Mouse (Mus musculus): ENCODE data around the gene Isl2. TPM values are rescaled to one million over a fixed set of nuclear protein-coding genes. Genes with fewer than 3 reads are reported as not detected.

Gene Isl2
- total and polyA plus RNA-seq, 3 experiments, result 0.47 to 0.56 (median 0.55) TPM

DNA sequence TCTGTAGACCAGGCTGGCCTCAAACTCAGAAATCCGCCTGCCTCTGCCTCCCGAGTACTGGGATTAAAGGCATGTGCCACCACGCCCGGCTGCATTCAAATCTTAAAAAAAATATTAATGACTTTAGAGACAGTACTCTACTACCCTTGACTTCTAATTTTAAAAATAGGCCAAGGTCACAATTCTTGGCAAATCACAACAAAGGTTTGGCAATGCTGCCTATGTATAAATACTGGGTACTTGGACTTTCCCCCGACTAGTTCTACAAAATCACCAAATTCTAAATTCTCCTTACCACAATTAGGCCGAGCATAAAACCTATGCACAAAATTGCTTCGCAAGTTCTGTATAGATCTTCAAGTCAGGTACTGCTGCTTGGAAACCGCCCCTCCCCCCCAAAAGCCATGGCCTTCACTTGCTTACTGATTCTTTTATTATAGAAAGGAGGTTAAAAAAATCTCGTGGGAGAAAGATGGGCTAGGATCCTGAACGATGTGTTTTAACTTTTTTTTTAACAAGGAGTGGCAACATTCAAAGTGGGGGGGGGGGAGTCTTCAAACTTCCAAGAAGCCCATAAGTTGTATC lies 27.7 kb upstream of the Isl2 start:
- in situ Hi-C loops (cut with MboI; ENCODE audit: low pct_ligation_motif_present, low pct_unique_long_range_greater_than_20kb, low sequenced_read_pairs), result no loop called here

DNA sequence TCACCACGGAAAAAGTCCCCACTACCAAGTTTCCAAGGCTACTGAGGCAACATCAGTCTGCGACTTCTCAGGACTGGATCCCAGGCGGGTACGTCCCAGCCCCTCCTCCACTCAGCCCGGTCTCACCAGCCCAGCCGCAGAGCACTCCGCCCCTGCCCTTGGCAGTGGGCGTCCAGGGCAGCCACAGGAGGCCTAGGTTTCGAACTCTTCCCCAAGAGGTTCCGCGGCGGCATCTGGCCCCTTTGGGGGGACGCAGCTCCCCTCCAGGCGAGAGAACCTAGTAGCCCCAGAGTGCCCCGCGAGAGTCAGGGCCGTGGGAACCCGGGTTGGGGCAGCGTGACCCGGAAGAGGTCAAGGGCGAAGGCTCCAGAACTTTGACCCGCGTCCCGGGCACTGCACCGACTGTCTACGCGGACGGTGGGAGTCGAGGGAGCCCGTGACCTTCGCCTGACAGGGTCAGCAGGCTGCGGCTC lies 26.9 kb upstream of the Isl2 start:
- in situ Hi-C loops (cut with MboI; ENCODE audit: low pct_ligation_motif_present, low pct_unique_long_range_greater_than_20kb, low sequenced_read_pairs), result no loop called here
- peak overlapping the region; percentile 77 to 89 (median 79) for H3K4me3 ChIP-seq (replicated peaks in 1 of 3; ENCODE audit: low read depth in 2 of 3, low read length in 2 of 3, poor library complexity in 1 of 3)
- H3K9ac ChIP-seq (ENCODE audit: insufficient read depth, low read depth), result peak overlapping the region; percentile 62
- peak; percentile 67 for DNase-seq (ENCODE audit: extremely low read depth)
- peak overlapping the region; percentile 85 for H3K27ac ChIP-seq (ENCODE audit: insufficient read depth, low read depth)
- H3K79me2 ChIP-seq (replicated peaks; ENCODE audit: control insufficient read depth, extremely low read depth, insufficient read depth, poor library complexity, severe bottlenecking), result peaks cover 27% of the 10 kb centered on the region
- peaks cover 4% of the 10 kb centered on the region for H3K27me3 ChIP-seq (replicated peaks)
- dilution Hi-C loops (cut with MboI; ENCODE audit: extremely low pct_ligation_motif_present, extremely low pct_unique_long_range_greater_than_20kb, low sequenced_read_pairs), result no loop called here
- peaks cover 0 to 16% of the 10 kb centered on the region in 2 experiments for H3K36me3 ChIP-seq (replicated peaks in 1 of 2; ENCODE audit: control insufficient read depth in 1 of 2, insufficient read depth in 1 of 2, low read length in 1 of 2)
- H3K4me1 ChIP-seq (ENCODE audit: control insufficient read depth in 1 of 2, insufficient read depth in 2 of 2), result peaks cover 5 to 20% of the 10 kb centered on the region in 2 experiments; a peak in 2 of 4 replicates
- H3K4me2 ChIP-seq (ENCODE audit: insufficient read depth, low read depth, poor library complexity, severe bottlenecking), result peak overlapping the region; percentile 74
- H3K9me3 ChIP-seq (replicated peaks; ENCODE audit: low read length), result no peaks in the 10 kb centered on the region
- TF ChIP-seq EP300 (IDR thresholded peaks at IDR 0.05; ENCODE audit: low read length), result no peak
- no peak for TF ChIP-seq MAX (IDR thresholded peaks at IDR 0.05; ENCODE audit: low read length)
- TF ChIP-seq BHLHE40 (IDR thresholded peaks at IDR 0.05; ENCODE audit: low read depth, low read length), result no peak; the same call in 1 of the 2 replicates
- no peak for TF ChIP-seq PAX5 (IDR thresholded peaks at IDR 0.05; ENCODE audit: low read length)
- peak; percentile 4; the same call in 1 of the 2 replicates for TF ChIP-seq MXI1 (IDR thresholded peaks at IDR 0.05; ENCODE audit: low read depth, low read length)
- no peak for TF ChIP-seq NELFE (IDR thresholded peaks at IDR 0.05; ENCODE audit: low read depth, low read length)
- TF ChIP-seq ELF1 (IDR thresholded peaks at IDR 0.05; ENCODE audit: low read depth, low read length), result peak; percentile 56
- no peak for TF ChIP-seq ZC3H11A (IDR thresholded peaks at IDR 0.05; ENCODE audit: low read depth, low read length)
- TF ChIP-seq KAT2A (IDR thresholded peaks at IDR 0.05; ENCODE audit: insufficient replicate concordance, low read length), result 0 out of 2 replicates have a peak, but pooled peaks have one; percentile 43
- peak; percentile 55; the same call in 1 of the 2 replicates for TF ChIP-seq UBTF (IDR thresholded peaks at IDR 0.05; ENCODE audit: low read depth, low read length)
- TF ChIP-seq RCOR1 (conservative IDR thresholded peaks at IDR 0.05; ENCODE audit: low read depth, low read length), result no peak
- TF ChIP-seq JUN (IDR thresholded peaks at IDR 0.05; ENCODE audit: insufficient read depth, low read depth, low read length), result no peak
- no peak for TF ChIP-seq SMC3 (IDR thresholded peaks at IDR 0.05; ENCODE audit: low read depth, low read length)
- no peak for TF ChIP-seq MAZ (IDR thresholded peaks at IDR 0.05; ENCODE audit: low read depth, low read length)
- TF ChIP-seq CHD2 (IDR thresholded peaks at IDR 0.05; ENCODE audit: low read length), result peak; percentile 74; the same call in 1 of the 2 replicates
- TF ChIP-seq USF2 (conservative IDR thresholded peaks at IDR 0.05; ENCODE audit: low read depth, low read length), result no peak
- 0 out of 2 replicates have a peak, but pooled peaks have one; percentile 28 for TF ChIP-seq CHD1 (IDR thresholded peaks at IDR 0.05; ENCODE audit: low read depth, low read length)
- TF ChIP-seq ZMIZ1 (IDR thresholded peaks at IDR 0.05; ENCODE audit: low read depth, low read length), result no peak; the same call in 1 of the 2 replicates
- no peak for TF ChIP-seq POLR2A (IDR thresholded peaks at IDR 0.05; ENCODE audit: low read depth, low read length)
- no peak for TF ChIP-seq NRF1 (IDR thresholded peaks at IDR 0.05; ENCODE audit: low read depth, low read length)
- TF ChIP-seq HCFC1 (IDR thresholded peaks at IDR 0.05; ENCODE audit: low read depth, low read length), result peak; percentile 67; the same call in 1 of the 2 replicates
- no peak for TF ChIP-seq CTCF (conservative IDR thresholded peaks at IDR 0.05 in 1 of 2, IDR thresholded peaks at IDR 0.05 in 1 of 2; ENCODE audit: low read depth in 2 of 2, low read length in 2 of 2)
- TF ChIP-seq RAD21 (IDR thresholded peaks at IDR 0.05; ENCODE audit: low read depth, low read length), result no peak
- no peak for TF ChIP-seq JUND (conservative IDR thresholded peaks at IDR 0.05; ENCODE audit: low read depth, low read length)
- no peak for TF ChIP-seq E2F4 (IDR thresholded peaks at IDR 0.05; ENCODE audit: insufficient replicate concordance, low read depth, low read length)
- no peak for TF ChIP-seq ETS1 (conservative IDR thresholded peaks at IDR 0.05; ENCODE audit: low read depth, low read length)
- TF ChIP-seq ZNF384 (IDR thresholded peaks at IDR 0.05; ENCODE audit: low read depth, low read length), result no peak
- TF ChIP-seq IRF4 (IDR thresholded peaks at IDR 0.05; ENCODE audit: low read depth, low read length), result no peak
- TF ChIP-seq TBP (conservative IDR thresholded peaks at IDR 0.05; ENCODE audit: low read depth, low read length), result no peak
- no peak for TF ChIP-seq USF1 (IDR thresholded peaks at IDR 0.05; ENCODE audit: low read depth, low read length)

More for the DNA sequence above, 27.7 kb upstream of the Isl2 start:
- peak overlapping the region; percentile 62 for H3K9ac ChIP-seq (ENCODE audit: insufficient read depth, low read depth)
- peaks cover 0 to 17% of the 10 kb centered on the region in 2 experiments for H3K36me3 ChIP-seq (replicated peaks in 1 of 2; ENCODE audit: control insufficient read depth in 1 of 2, insufficient read depth in 1 of 2, low read length in 1 of 2)
- peak overlapping the region; percentile 77 to 89 (median 79) for H3K4me3 ChIP-seq (replicated peaks in 1 of 3; ENCODE audit: low read depth in 2 of 3, low read length in 2 of 3, poor library complexity in 1 of 3)
- H3K4me2 ChIP-seq (ENCODE audit: insufficient read depth, low read depth, poor library complexity, severe bottlenecking), result peak overlapping the region; percentile 74
- H3K4me1 ChIP-seq (ENCODE audit: control insufficient read depth in 1 of 2, insufficient read depth in 2 of 2), result peaks cover 5 to 20% of the 10 kb centered on the region in 2 experiments; a peak in 2 of 4 replicates
- H3K79me2 ChIP-seq (replicated peaks; ENCODE audit: control insufficient read depth, extremely low read depth, insufficient read depth, poor library complexity, severe bottlenecking), result peaks cover 27% of the 10 kb centered on the region
- TF ChIP-seq EP300 (IDR thresholded peaks at IDR 0.05; ENCODE audit: low read length), result no peak
- no peak for TF ChIP-seq KAT2A (IDR thresholded peaks at IDR 0.05; ENCODE audit: insufficient replicate concordance, low read length)
- TF ChIP-seq ZC3H11A (IDR thresholded peaks at IDR 0.05; ENCODE audit: low read depth, low read length), result no peak
- 0 out of 2 replicates have a peak, but pooled peaks have one; percentile 4 for TF ChIP-seq CHD1 (IDR thresholded peaks at IDR 0.05; ENCODE audit: low read depth, low read length)
- TF ChIP-seq JUN (IDR thresholded peaks at IDR 0.05; ENCODE audit: insufficient read depth, low read depth, low read length), result no peak
- dilution Hi-C loops (cut with MboI; ENCODE audit: extremely low pct_ligation_motif_present, extremely low pct_unique_long_range_greater_than_20kb, low sequenced_read_pairs), result no loop called here
- peaks cover 4% of the 10 kb centered on the region for H3K27me3 ChIP-seq (replicated peaks)
- H3K9me3 ChIP-seq (replicated peaks; ENCODE audit: low read length), result no peaks in the 10 kb centered on the region
- DNase-seq (ENCODE audit: extremely low read depth), result peak; percentile 10
- H3K27ac ChIP-seq (ENCODE audit: insufficient read depth, low read depth), result no peak overlapping the region

Measured in CH12.LX (cell line).